Mouse (Mus musculus) limb, embryonic 15.5 days (tissue): ENCODE data around the gene Tmem40. TPM values are rescaled to one million over a fixed set of nuclear protein-coding genes. Genes with fewer than 3 reads are reported as not detected.

Source experiments
- ATAC-seq: fragments of 200-750 bp; cut with Nextera tagmentation; 2 replicates; pipeline ENCODE4 v1.8.0; 2017; ENCODE audit warnings: low read depth, moderate TSS enrichment; ENCODE audit not compliant: insufficient number of reproducible peaks, low FRiP score, low TSS enrichment
- H3K27ac ChIP-seq: fragments of 300-500 bp; sonication (generic); 2 replicates; pipeline ENCODE4 v1.5.1; 2015; ENCODE audit warnings: moderate library complexity, mild to moderate bottlenecking, inconsistent platforms
- H3K27me3 ChIP-seq: fragments of 300-500 bp; sonication (generic); 2 replicates; pipeline ENCODE4 v1.6.1; 2015; ENCODE audit warnings: inconsistent platforms
- H3K36me3 ChIP-seq: fragments of 300-500 bp; sonication (generic); 2 replicates; pipeline ENCODE4 v1.6.1; 2015; ENCODE audit warnings: inconsistent platforms
- H3K4me1 ChIP-seq: fragments of 300-500 bp; sonication (generic); 2 replicates; pipeline ENCODE4 v1.6.1; 2015; ENCODE audit warnings: inconsistent platforms
- H3K4me2 ChIP-seq: fragments of 300-500 bp; sonication (generic); 2 replicates; pipeline ENCODE4 v1.6.1; 2015; ENCODE audit warnings: mild to moderate bottlenecking, inconsistent platforms
- H3K4me3 ChIP-seq: fragments of 300-500 bp; sonication (generic); 2 replicates; pipeline ENCODE4 v1.5.1; 2015; ENCODE audit warnings: mild to moderate bottlenecking, inconsistent platforms
- H3K9ac ChIP-seq: fragments of 300-500 bp; sonication (generic); 2 replicates; pipeline ENCODE4 v1.6.1; 2015; ENCODE audit warnings: inconsistent platforms
- H3K9me3 ChIP-seq: fragments of 300-500 bp; sonication (generic); 2 replicates; pipeline ENCODE4 v1.6.1; 2016; ENCODE audit warnings: inconsistent platforms
- WGBS: fragments of 180-500 bp; shearing (Covaris S2); methylation state at CpG from one replicate; pipeline ENCODE4 v1.1.7; 2015; 5-methylcytosine and 5-hydroxymethylcytosine counted together
- polyA plus RNA-seq: library from polyadenylated mRNA; unstranded; fragments of >200 nt; fragmentation: Nextera tagmentation; extraction: Ambion mirVana; gene quantifications from 2 replicates; pipeline ENCODE4 v1.2.1, GENCODE M21; 2015

Tmem40 gene
- polyA plus RNA-seq, 1 experiment from 2014 or later, result 42.0 TPM

- no peaks in the 10 kb centered on the region for H3K9me3 ChIP-seq
- peaks cover 9% of the 10 kb centered on the region for H3K4me1 ChIP-seq
- no peak overlapping the region for H3K9ac ChIP-seq
- no peak overlapping the region for H3K4me3 ChIP-seq
- H3K4me2 ChIP-seq, result no peak overlapping the region
- no peak overlapping the region for H3K27ac ChIP-seq
- no peak for ATAC-seq
- no peaks in the 10 kb centered on the region for H3K27me3 ChIP-seq
- H3K36me3 ChIP-seq, result no peaks in the 10 kb centered on the region
- 55% methylated on average over 2 of the region's 2 CpGs for WGBS
Observed at GRCm38 (mm10) chr6:115727570-115727969, 34.6 kb downstream of the Tmem40 start.

GRCm38 (mm10) chr6:115727108-115727507, 35.1 kb downstream of the Tmem40 start:
- Histone ChIP-seq H3K9me3 (no peaks in the 10 kb centered on the region), H3K4me3 (no peak overlapping the region), H3K4me2 (no peak overlapping the region), H3K36me3 (no peaks in the 10 kb centered on the region), H3K27me3 (no peaks in the 10 kb centered on the region), H3K9ac (no peak overlapping the region), H3K27ac (no peak overlapping the region), H3K4me1 (peaks cover 9% of the 10 kb centered on the region)
- no peak for ATAC-seq
- WGBS, result 79% methylated on average over 1 of the region's 1 CpGs

- no peak for ATAC-seq
- no peaks in the 10 kb centered on the region for H3K9me3 ChIP-seq
- H3K9ac ChIP-seq, result no peak overlapping the region
- H3K36me3 ChIP-seq, result no peaks in the 10 kb centered on the region
- H3K4me2 ChIP-seq, result no peak overlapping the region
- WGBS, result 72% methylated on average over 5 of the region's 5 CpGs
- peaks cover 10% of the 10 kb centered on the region for H3K4me1 ChIP-seq
- no peak overlapping the region for H3K27ac ChIP-seq
- H3K27me3 ChIP-seq, result no peaks in the 10 kb centered on the region
- no peak overlapping the region for H3K4me3 ChIP-seq
Observed at GRCm38 (mm10) chr6:115722246-115722645, 40.0 kb downstream of the Tmem40 start.

GRCm38 (mm10) chr6:115717715-115718558, 44.3 kb downstream of the Tmem40 start:
- peak overlapping the region; percentile 10 for H3K4me3 ChIP-seq

GRCm38 (mm10) chr6:115717101-115717652, 45.0 kb downstream of the Tmem40 start:
- no peaks in the 10 kb centered on the region for H3K27me3 ChIP-seq
- H3K4me2 ChIP-seq, result peak overlapping the region; percentile 17; the same call in 1 of the 2 replicates
- H3K4me1 ChIP-seq, result peaks cover 13% of the 10 kb centered on the region
- no peaks in the 10 kb centered on the region for H3K9me3 ChIP-seq
- H3K27ac ChIP-seq, result peak overlapping the region; percentile 35; the same call in 1 of the 2 replicates
- WGBS, result 10% methylated on average over 8 of the region's 8 CpGs
- H3K36me3 ChIP-seq, result no peaks in the 10 kb centered on the region
- H3K9ac ChIP-seq, result no peak overlapping the region
- H3K4me3 ChIP-seq, result no peak overlapping the region
- peak; percentile 47; the same call in 1 of the 2 replicates for ATAC-seq

More at GRCm38 (mm10) chr6:115717715-115718558, 44.3 kb downstream of the Tmem40 start:
- Histone ChIP-seq H3K36me3 (no peaks in the 10 kb centered on the region), H3K4me1 (peaks cover 13% of the 10 kb centered on the region), H3K27me3 (no peaks in the 10 kb centered on the region), H3K9me3 (no peaks in the 10 kb centered on the region), H3K27ac (no peak overlapping the region), H3K4me2 (peak overlapping the region; percentile 34), H3K9ac (no peak overlapping the region)
- 2% methylated on average over 15 of the region's 15 CpGs for WGBS
- ATAC-seq, result peak; percentile 69

GRCm38 (mm10) chr6:115711261-115711660, 50.9 kb downstream of the Tmem40 start:
- Histone ChIP-seq H3K9me3 (no peaks in the 10 kb centered on the region), H3K4me2 (no peak overlapping the region), H3K27ac (no peak overlapping the region), H3K36me3 (no peaks in the 10 kb centered on the region), H3K9ac (no peak overlapping the region), H3K4me3 (no peak overlapping the region), H3K4me1 (no peaks in the 10 kb centered on the region), H3K27me3 (no peaks in the 10 kb centered on the region)
- no peak for ATAC-seq
- 71% methylated on average over 3 of the region's 3 CpGs for WGBS

- Histone ChIP-seq H3K4me2 (no peak overlapping the region), H3K27me3 (no peaks in the 10 kb centered on the region), H3K9ac (no peak overlapping the region), H3K9me3 (no peaks in the 10 kb centered on the region), H3K36me3 (no peaks in the 10 kb centered on the region), H3K4me3 (no peak overlapping the region), H3K27ac (no peak overlapping the region), H3K4me1 (peaks cover 3% of the 10 kb centered on the region)
- ATAC-seq, result no peak
- WGBS, result 80% methylated on average over 5 of the region's 5 CpGs
Observed at GRCm38 (mm10) chr6:115702901-115703300, 59.3 kb downstream of the Tmem40 start.

- Histone ChIP-seq H3K9ac (no peak overlapping the region), H3K27me3 (no peaks in the 10 kb centered on the region), H3K9me3 (no peaks in the 10 kb centered on the region), H3K4me2 (no peak overlapping the region), H3K36me3 (no peaks in the 10 kb centered on the region), H3K27ac (no peak overlapping the region), H3K4me1 (peaks cover 5% of the 10 kb centered on the region), H3K4me3 (no peak overlapping the region)
- 54% methylated on average over 11 of the region's 11 CpGs for WGBS
- ATAC-seq, result no peak
Observed at GRCm38 (mm10) chr6:115701302-115701701, 60.9 kb downstream of the Tmem40 start.

GRCm38 (mm10) chr6:115700778-115701177, 61.4 kb downstream of the Tmem40 start:
- no peak overlapping the region for H3K4me2 ChIP-seq
- H3K27ac ChIP-seq, result no peak overlapping the region
- no peak for ATAC-seq
- peaks cover 5% of the 10 kb centered on the region for H3K4me1 ChIP-seq
- WGBS, result 89% methylated on average over 1 of the region's 1 CpGs
- H3K36me3 ChIP-seq, result no peaks in the 10 kb centered on the region
- no peaks in the 10 kb centered on the region for H3K27me3 ChIP-seq
- H3K9me3 ChIP-seq, result no peaks in the 10 kb centered on the region
- no peak overlapping the region for H3K4me3 ChIP-seq
- no peak overlapping the region for H3K9ac ChIP-seq

GRCm38 (mm10) chr6:115698699-115699098, 63.5 kb downstream of the Tmem40 start:
- Histone ChIP-seq H3K27ac (no peak overlapping the region), H3K9ac (no peak overlapping the region), H3K4me1 (peaks cover 16% of the 10 kb centered on the region), H3K4me3 (no peak overlapping the region), H3K27me3 (no peaks in the 10 kb centered on the region), H3K36me3 (no peaks in the 10 kb centered on the region), H3K9me3 (no peaks in the 10 kb centered on the region), H3K4me2 (no peak overlapping the region)
- ATAC-seq, result no peak
- 84% methylated on average over 4 of the region's 4 CpGs for WGBS

- no peak overlapping the region for H3K9ac ChIP-seq
- H3K36me3 ChIP-seq, result no peaks in the 10 kb centered on the region
- H3K4me3 ChIP-seq, result no peak overlapping the region
- H3K27me3 ChIP-seq, result no peaks in the 10 kb centered on the region
- H3K27ac ChIP-seq, result peak overlapping the region; percentile 23
- WGBS, result 63% methylated on average over 17 of the region's 17 CpGs
- no peak for ATAC-seq
- H3K4me1 ChIP-seq, result peaks cover 16% of the 10 kb centered on the region
- no peaks in the 10 kb centered on the region for H3K9me3 ChIP-seq
- no peak overlapping the region for H3K4me2 ChIP-seq
Observed at GRCm38 (mm10) chr6:115697739-115698558, 64.3 kb downstream of the Tmem40 start.
